Mouse (Mus musculus) ES-E14 (cell line): ENCODE data around the gene Hist2h3c2. TPM values are rescaled to one million over a fixed set of nuclear protein-coding genes. Genes with fewer than 3 reads are reported as not detected.

Experiments used
- DNase-seq: peaks from one replicate; pipeline ENCODE4 v3.0.0-alpha.2; 2013; ENCODE audit warnings: low read depth, low spot score
- H3K27ac ChIP-seq: 2 replicates; pipeline ENCODE4 v1.5.1; 2012; ENCODE audit warnings: low read depth, mild to moderate bottlenecking, low read length, moderate library complexity, mixed read lengths; ENCODE audit not compliant: poor library complexity, insufficient read depth, severe bottlenecking
- H3K36me3 ChIP-seq: 2 replicates; pipeline ENCODE4 v1.6.1; 2012; ENCODE audit warnings: mild to moderate bottlenecking, low read length, moderate library complexity, mixed read lengths; ENCODE audit not compliant: control insufficient read depth, poor library complexity, insufficient read depth, severe bottlenecking
- H3K4me1 ChIP-seq, 2 experiments: fragments of 150-350 bp in 1 of 2; sonication (generic) in 1 of 2; 2 replicates each; pipeline ENCODE4 v1.6.1; 2012; ENCODE audit warnings: low read length in 2 of 2, mild to moderate bottlenecking in 1 of 2, mixed read lengths in 1 of 2; ENCODE audit not compliant: control insufficient read depth in 2 of 2, insufficient read depth in 2 of 2, poor library complexity in 1 of 2
- H3K4me3 ChIP-seq, 2 experiments: fragments of 150-350 bp in 1 of 2; sonication (generic) in 1 of 2; 2 replicates each; pipeline ENCODE4 v1.5.1; 2012; ENCODE audit warnings: low read length in 2 of 2, low read depth in 1 of 2, mild to moderate bottlenecking in 1 of 2, mixed read lengths in 1 of 2; ENCODE audit not compliant: insufficient read depth in 1 of 2, poor library complexity in 1 of 2, severe bottlenecking in 1 of 2
- H3K9ac ChIP-seq: 2 replicates; pipeline ENCODE4 v1.6.1; 2012; ENCODE audit warnings: low read depth, mild to moderate bottlenecking, low read length, mixed read lengths; ENCODE audit not compliant: poor library complexity, insufficient read depth, severe bottlenecking
- H3K9me3 ChIP-seq: fragments of 150-350 bp; sonication (generic); 2 replicates; pipeline ENCODE4 v1.6.1; 2012; ENCODE audit warnings: low read depth, mild to moderate bottlenecking, low read length; ENCODE audit not compliant: control insufficient read depth, insufficient read depth
- CHD2 ChIP-seq: IDR thresholded peaks from 2 replicates; pipeline ENCODE4 v1.6.1; 2014; ENCODE audit warnings: mild to moderate bottlenecking, low read depth, low read length, inconsistent platforms
- HCFC1 ChIP-seq: IDR thresholded peaks from 2 replicates; pipeline ENCODE4 v1.6.1; 2012; ENCODE audit warnings: low read length, inconsistent platforms, borderline replicate concordance; ENCODE audit not compliant: insufficient read depth
- MAFK ChIP-seq: IDR thresholded peaks from 2 replicates; pipeline ENCODE4 v1.6.1; 2014; ENCODE audit warnings: mild to moderate bottlenecking, low read depth, low read length, inconsistent platforms; ENCODE audit not compliant: insufficient read depth
- ZC3H11A ChIP-seq: IDR thresholded peaks from 2 replicates; pipeline ENCODE4 v1.6.1; 2012; ENCODE audit warnings: low read depth, mild to moderate bottlenecking, inconsistent platforms, low read length, borderline replicate concordance
- ZNF384 ChIP-seq: IDR thresholded peaks from 2 replicates; pipeline ENCODE4 v1.6.1; 2012; ENCODE audit warnings: low read depth, low read length, inconsistent platforms
- in situ Hi-C, 2 experiments: fragments of 600-800 bp; cut with MboI; formaldehyde crosslinking; loops; one replicate each; pipeline ENCODE4 v1.15.1; 2025; ENCODE audit warnings: low sequenced_read_pairs in 2 of 2, inconsistent platforms in 1 of 2; ENCODE audit not compliant: unreplicated experiment in 2 of 2
- total RNA-seq: library from RNA; depleted of rRNA; stranded (reverse); fragments of 300-350 nt; gene quantifications from 2 replicates; pipeline ENCODE4 v1.2.3, GENCODE M21; 2012

The Hist2h3c2 gene
- total RNA-seq, 1 experiment = 546 TPM

GRCm38 (mm10) chr3:96277800-96278624, 39.1 kb upstream of the Hist2h3c2 start:
- Histone ChIP-seq H3K4me3 (peak overlapping the region; percentile 71 to 80), H3K9me3 (no peaks in the 10 kb centered on the region), H3K27ac (peak overlapping the region; percentile 77), H3K36me3 (no peaks in the 10 kb centered on the region), H3K9ac (peak overlapping the region; percentile 84), H3K4me1 (peaks cover 0 to 2% of the 10 kb centered on the region in 2 experiments; a peak in 2 of 4 replicates)
- peak; percentile 79 for DNase-seq
- in situ Hi-C loops = no loop called here
- no peak for TF ChIP-seq MAFK
- 0 out of 2 replicates have a peak, but pooled peaks have one; percentile 30 for TF ChIP-seq ZC3H11A
- TF ChIP-seq ZNF384 = no peak
- TF ChIP-seq CHD2 = no peak
- TF ChIP-seq HCFC1 = peak; percentile 39; the same call in 1 of the 2 replicates

GRCm38 (mm10) chr3:96277428-96277799, 38.5 kb upstream of the Hist2h3c2 start:
- Histone ChIP-seq H3K9me3 (no peaks in the 10 kb centered on the region), H3K36me3 (no peaks in the 10 kb centered on the region), H3K4me3 (peak overlapping the region; percentile 71 to 80), H3K9ac (peak overlapping the region; percentile 83), H3K27ac (no peak overlapping the region), H3K4me1 (peaks cover 0 to 2% of the 10 kb centered on the region in 2 experiments; a peak in 2 of 4 replicates)
- in situ Hi-C loops = no loop called here
- TF ChIP-seq CHD2 = no peak
- no peak for TF ChIP-seq HCFC1
- peak; percentile 26; the same call in 1 of the 2 replicates for TF ChIP-seq ZC3H11A
- TF ChIP-seq ZNF384 = no peak
- no peak for TF ChIP-seq MAFK
- peak; percentile 39 for DNase-seq

- H3K9me3 ChIP-seq = no peaks in the 10 kb centered on the region
- H3K9ac ChIP-seq = peak overlapping the region; percentile 68
- in situ Hi-C loops = no loop called here
- no peaks in the 10 kb centered on the region for H3K36me3 ChIP-seq
- H3K4me3 ChIP-seq = peak overlapping the region; percentile 70 to 73
- peaks cover 0 to 3% of the 10 kb centered on the region in 2 experiments; a peak in 2 of 4 replicates for H3K4me1 ChIP-seq
- TF ChIP-seq HCFC1 (no peak), MAFK (no peak; the same call in 1 of the 2 replicates), CHD2 (peak; percentile 16; the same call in 1 of the 2 replicates)
- no peak for DNase-seq
- peak overlapping the region; percentile 64; the same call in 1 of the 2 replicates for H3K27ac ChIP-seq
Observed at GRCm38 (mm10) chr3:96273591-96274465, 34.9 kb upstream of the Hist2h3c2 start.
